Mouse (Mus musculus) lung, postnatal 0 days (tissue): ENCODE data around the gene Serpina3j.

ENCODE experiments used
- CTCF ChIP-seq: IDR thresholded peaks from 2 replicates; pipeline ENCODE4 v1.5.1; 2016; ENCODE audit warnings: antibody characterized with exemption, mild to moderate bottlenecking
- EP300 ChIP-seq: IDR thresholded peaks from 2 replicates; pipeline ENCODE4 v1.6.1; 2016; ENCODE audit warnings: antibody characterized with exemption, mild to moderate bottlenecking, control low read depth

GRCm38 (mm10) chr12:104356006-104356405 is 41.7 kb downstream of the Serpina3j start:
- TF ChIP-seq CTCF: no peak
- TF ChIP-seq EP300: no peak
